Mouse (Mus musculus): ENCODE measurements at regions not wholly inside any gene's neighbourhood (a gene's known extent, or its start where the extent isn't known, plus 50 kb on each side); places are given as distances from the start of the nearest gene placed in this dataset.

DNA sequence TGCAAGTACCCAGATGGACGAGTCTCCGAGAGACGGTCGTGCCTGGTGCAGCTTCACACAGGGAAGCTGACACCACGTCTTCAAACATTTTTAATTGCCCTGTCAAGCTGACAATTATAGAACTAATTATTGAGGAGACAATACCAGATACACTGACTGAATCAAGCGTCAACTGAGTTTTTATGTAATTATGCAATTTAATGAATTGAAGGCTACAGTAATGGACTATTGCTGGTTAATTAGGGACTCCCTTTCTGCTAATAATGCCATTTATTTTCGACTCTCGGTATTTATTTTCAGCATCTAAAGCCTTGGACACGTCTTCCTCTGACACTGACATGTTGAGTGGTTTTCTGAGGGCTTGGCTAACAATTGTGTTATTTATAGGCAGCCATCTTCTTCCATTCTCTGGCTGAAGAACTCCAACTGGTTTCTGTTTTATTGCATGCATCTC lies 331.6 kb upstream of the Kdm8 start:
- H3K79me2 ChIP-seq (ENCODE audit: control insufficient read depth, insufficient read depth) = no peaks in the 10 kb centered on the region
- no peaks in the 10 kb centered on the region for H3K79me3 ChIP-seq (ENCODE audit: low read depth)
- TF ChIP-seq USF1 (IDR thresholded peaks at IDR 0.05; ENCODE audit: low read depth) (no peak), CTCF (IDR thresholded peaks at IDR 0.05; ENCODE audit: control insufficient read depth, insufficient read depth, insufficient read length) (no peak), MAX (IDR thresholded peaks at IDR 0.05) (no peak), MYOG (IDR thresholded peaks at IDR 0.05; ENCODE audit: control insufficient read depth, extremely low read depth, insufficient read length) (no peak), MYOD1 (IDR thresholded peaks at IDR 0.05; ENCODE audit: control insufficient read depth, insufficient read length, low read depth) (no peak), FOSL1 (IDR thresholded peaks at IDR 0.05; ENCODE audit: insufficient read depth, low read length, poor library complexity, severe bottlenecking) (no peak), CEBPB (IDR thresholded peaks at IDR 0.05; ENCODE audit: low read depth) (no peak)
- no peaks in the 10 kb centered on the region for H3K27me3 ChIP-seq (ENCODE audit: control insufficient read depth, insufficient read depth, insufficient read length)
- H3K4me3 ChIP-seq (ENCODE audit: insufficient read depth, poor library complexity, severe bottlenecking) = no peak overlapping the region
- no peaks in the 10 kb centered on the region for H3K36me3 ChIP-seq (ENCODE audit: control insufficient read depth, insufficient read depth)
- no peak overlapping the region for H3ac ChIP-seq (ENCODE audit: control insufficient read depth, insufficient read length, low read depth)

GRCm38 (mm10) chr7:125115322-125115996 lies 329.0 kb upstream of the Kdm8 start:
- no peaks in the 10 kb centered on the region for H3K79me3 ChIP-seq (ENCODE audit: low read depth)
- H3K27me3 ChIP-seq (ENCODE audit: control insufficient read depth, insufficient read depth, insufficient read length) = no peaks in the 10 kb centered on the region
- no peak for TF ChIP-seq MYOG (IDR thresholded peaks at IDR 0.05; ENCODE audit: control insufficient read depth, extremely low read depth, insufficient read length)
- TF ChIP-seq MYOD1 (IDR thresholded peaks at IDR 0.05; ENCODE audit: control insufficient read depth, insufficient read length, low read depth) = no peak
- TF ChIP-seq MAX (IDR thresholded peaks at IDR 0.05) = no peak
- TF ChIP-seq USF1 (IDR thresholded peaks at IDR 0.05; ENCODE audit: low read depth) = no peak
- no peak for TF ChIP-seq CEBPB (IDR thresholded peaks at IDR 0.05; ENCODE audit: low read depth)
- no peak for TF ChIP-seq FOSL1 (IDR thresholded peaks at IDR 0.05; ENCODE audit: insufficient read depth, low read length, poor library complexity, severe bottlenecking)
- no peak for TF ChIP-seq CTCF (IDR thresholded peaks at IDR 0.05; ENCODE audit: control insufficient read depth, insufficient read depth, insufficient read length)
- H3K4me3 ChIP-seq (ENCODE audit: insufficient read depth, poor library complexity, severe bottlenecking) = no peak overlapping the region
- H3ac ChIP-seq (ENCODE audit: control insufficient read depth, insufficient read length, low read depth) = no peak overlapping the region
- no peaks in the 10 kb centered on the region for H3K36me3 ChIP-seq (ENCODE audit: control insufficient read depth, insufficient read depth)
- no peaks in the 10 kb centered on the region for H3K79me2 ChIP-seq (ENCODE audit: control insufficient read depth, insufficient read depth)

DNA sequence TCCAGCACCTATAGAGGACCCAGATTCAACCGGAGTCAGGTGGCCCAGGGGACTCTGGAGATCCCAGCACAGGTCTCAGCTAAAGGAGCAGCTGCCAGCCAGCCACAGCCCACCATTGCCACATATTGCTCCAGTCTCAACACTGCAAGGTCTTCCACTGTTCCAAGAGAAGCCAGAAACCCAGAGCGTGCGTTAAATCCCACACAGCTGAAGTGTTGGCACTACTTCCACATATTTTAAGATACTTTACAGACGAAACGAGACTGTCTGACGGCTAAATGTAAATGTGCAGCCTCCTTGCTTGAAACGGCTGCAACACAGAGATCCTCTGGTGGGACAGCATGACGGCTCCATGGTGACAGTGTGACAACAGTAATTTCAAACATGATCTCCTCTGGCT lies 327.3 kb upstream of the Kdm8 start:
- no peaks in the 10 kb centered on the region for H3K79me2 ChIP-seq (ENCODE audit: control insufficient read depth, insufficient read depth)
- TF ChIP-seq FOSL1 (IDR thresholded peaks at IDR 0.05; ENCODE audit: insufficient read depth, low read length, poor library complexity, severe bottlenecking) (no peak), CTCF (IDR thresholded peaks at IDR 0.05; ENCODE audit: control insufficient read depth, insufficient read depth, insufficient read length) (no peak), CEBPB (IDR thresholded peaks at IDR 0.05; ENCODE audit: low read depth) (no peak), MAX (IDR thresholded peaks at IDR 0.05) (no peak), MYOD1 (IDR thresholded peaks at IDR 0.05; ENCODE audit: control insufficient read depth, insufficient read length, low read depth) (no peak), USF1 (IDR thresholded peaks at IDR 0.05; ENCODE audit: low read depth) (no peak), MYOG (IDR thresholded peaks at IDR 0.05; ENCODE audit: control insufficient read depth, extremely low read depth, insufficient read length) (no peak)
- H3K36me3 ChIP-seq (ENCODE audit: control insufficient read depth, insufficient read depth) = no peaks in the 10 kb centered on the region
- no peak overlapping the region for H3K4me3 ChIP-seq (ENCODE audit: insufficient read depth, poor library complexity, severe bottlenecking)
- H3K79me3 ChIP-seq (ENCODE audit: low read depth) = no peaks in the 10 kb centered on the region
- no peaks in the 10 kb centered on the region for H3K27me3 ChIP-seq (ENCODE audit: control insufficient read depth, insufficient read depth, insufficient read length)
- H3ac ChIP-seq (ENCODE audit: control insufficient read depth, insufficient read length, low read depth) = no peak overlapping the region

- Histone ChIP-seq H3K4me3 (ENCODE audit: insufficient read depth, poor library complexity, severe bottlenecking) (no peak overlapping the region), H3K27me3 (ENCODE audit: control insufficient read depth, insufficient read depth, insufficient read length) (no peaks in the 10 kb centered on the region), H3ac (ENCODE audit: control insufficient read depth, insufficient read length, low read depth) (no peak overlapping the region), H3K79me3 (ENCODE audit: low read depth) (no peaks in the 10 kb centered on the region), H3K36me3 (ENCODE audit: control insufficient read depth, insufficient read depth) (no peaks in the 10 kb centered on the region), H3K79me2 (ENCODE audit: control insufficient read depth, insufficient read depth) (no peaks in the 10 kb centered on the region)
- TF ChIP-seq FOSL1 (IDR thresholded peaks at IDR 0.05; ENCODE audit: insufficient read depth, low read length, poor library complexity, severe bottlenecking) = no peak
- TF ChIP-seq USF1 (IDR thresholded peaks at IDR 0.05; ENCODE audit: low read depth) = no peak
- TF ChIP-seq CTCF (IDR thresholded peaks at IDR 0.05; ENCODE audit: control insufficient read depth, insufficient read depth, insufficient read length) = no peak
Observed at GRCm38 (mm10) chr7:125129187-125129586, 315.3 kb upstream of the Kdm8 start.

DNA sequence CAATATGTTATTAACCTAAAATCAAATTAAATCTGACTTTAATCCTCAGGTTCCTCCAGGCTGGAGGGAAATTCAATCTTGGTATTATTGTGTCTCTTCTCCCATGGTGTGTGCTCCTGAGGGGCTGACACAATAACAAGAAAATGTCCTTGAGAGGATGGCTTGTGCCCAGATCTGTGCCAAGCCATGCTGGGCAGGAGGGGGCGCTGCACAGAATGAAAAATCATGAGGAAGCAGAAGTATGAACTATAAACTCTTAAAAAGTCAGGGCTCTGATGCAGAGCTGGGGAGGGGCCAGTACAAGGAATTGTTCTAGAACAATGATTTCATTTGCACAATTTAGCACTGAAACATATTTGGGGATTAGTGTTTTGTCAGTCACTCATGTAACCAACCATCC lies 312.5 kb upstream of the Kdm8 start:
- Histone ChIP-seq H3K27me3 (ENCODE audit: control insufficient read depth, insufficient read depth, insufficient read length) (no peaks in the 10 kb centered on the region), H3K79me2 (ENCODE audit: control insufficient read depth, insufficient read depth) (no peaks in the 10 kb centered on the region), H3ac (ENCODE audit: control insufficient read depth, insufficient read length, low read depth) (no peak overlapping the region), H3K36me3 (ENCODE audit: control insufficient read depth, insufficient read depth) (no peaks in the 10 kb centered on the region), H3K79me3 (ENCODE audit: low read depth) (no peaks in the 10 kb centered on the region), H3K4me3 (ENCODE audit: insufficient read depth, poor library complexity, severe bottlenecking) (no peak overlapping the region)
- no peak for TF ChIP-seq MYOD1 (IDR thresholded peaks at IDR 0.05; ENCODE audit: control insufficient read depth, insufficient read length, low read depth)
- TF ChIP-seq FOSL1 (IDR thresholded peaks at IDR 0.05; ENCODE audit: insufficient read depth, low read length, poor library complexity, severe bottlenecking) = no peak
- TF ChIP-seq USF1 (IDR thresholded peaks at IDR 0.05; ENCODE audit: low read depth) = no peak
- no peak for TF ChIP-seq CEBPB (IDR thresholded peaks at IDR 0.05; ENCODE audit: low read depth)

DNA sequence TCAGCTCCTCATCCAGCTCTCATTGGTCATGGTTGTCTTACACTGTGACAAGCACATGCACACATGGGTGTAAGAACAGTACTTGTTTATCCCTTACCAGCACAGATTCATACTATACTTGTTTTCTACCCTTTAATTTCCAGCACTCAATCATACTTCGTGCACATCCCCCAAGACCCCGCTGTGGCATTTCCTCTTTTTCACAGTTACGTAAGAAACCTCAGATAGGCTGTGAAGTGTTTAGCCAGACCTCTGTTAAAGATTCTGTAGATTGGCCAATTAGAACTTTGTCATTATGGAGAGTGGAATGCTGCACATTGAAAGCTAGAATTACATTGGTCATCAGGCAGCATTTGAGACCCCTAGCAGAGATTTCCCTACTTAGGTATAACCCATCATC lies 305.9 kb upstream of the Kdm8 start:
- TF ChIP-seq FOSL1 (IDR thresholded peaks at IDR 0.05; ENCODE audit: insufficient read depth, low read length, poor library complexity, severe bottlenecking) = no peak
- TF ChIP-seq USF1 (IDR thresholded peaks at IDR 0.05; ENCODE audit: low read depth) = no peak
- no peak for TF ChIP-seq CTCF (IDR thresholded peaks at IDR 0.05; ENCODE audit: control insufficient read depth, insufficient read depth, insufficient read length)
- no peak for TF ChIP-seq MYOG (IDR thresholded peaks at IDR 0.05; ENCODE audit: control insufficient read depth, extremely low read depth, insufficient read length)
- no peak for TF ChIP-seq CEBPB (IDR thresholded peaks at IDR 0.05; ENCODE audit: low read depth)
- TF ChIP-seq MAX (IDR thresholded peaks at IDR 0.05) = no peak
- no peak for TF ChIP-seq MYOD1 (IDR thresholded peaks at IDR 0.05; ENCODE audit: control insufficient read depth, insufficient read length, low read depth)

More for the DNA sequence above, 305.9 kb upstream of the Kdm8 start:
- H3K79me3 ChIP-seq (ENCODE audit: low read depth) = no peaks in the 10 kb centered on the region
- H3K4me3 ChIP-seq (ENCODE audit: insufficient read depth, poor library complexity, severe bottlenecking) = no peak overlapping the region
- H3K36me3 ChIP-seq (ENCODE audit: control insufficient read depth, insufficient read depth) = no peaks in the 10 kb centered on the region
- H3K79me2 ChIP-seq (ENCODE audit: control insufficient read depth, insufficient read depth) = no peaks in the 10 kb centered on the region
- H3ac ChIP-seq (ENCODE audit: control insufficient read depth, insufficient read length, low read depth) = no peak overlapping the region
- H3K27me3 ChIP-seq (ENCODE audit: control insufficient read depth, insufficient read depth, insufficient read length) = no peaks in the 10 kb centered on the region

All from C2C12 (cell line).